Comparison of ENCODE assay signal across 20 mouse cellular contexts in genomic region chr9:41286145-41286468, GRCm38 (mm10).
DNase-seq lines count a peak whose midpoint lies in the region; ATAC-seq lines count a peak whose summit lies in the region.
"Had no signal": no experiment of that assay in that cellular context is flagged by ENCODE, and none has a peak within 500 bp of the region (broad histone marks: within the 10 kb centered on the region; RNA-seq: fewer than 3 reads in every experiment).

No protein-coding gene starts in this region.

- H3K4me1 ChIP-seq in forebrain, embryonic 12.5 days = peaks cover 30% of the 10 kb centered on the region
- H3K4me1 ChIP-seq in forebrain, embryonic 10.5 days = peaks cover 17% of the 10 kb centered on the region
- 0 out of 2 replicates have a peak, but pooled peaks cover 3% of the 10 kb centered on the region for H3K4me1 ChIP-seq in hindbrain, embryonic 11.5 days (replicated peaks; ENCODE audit: control insufficient read depth, insufficient read depth, low read length)
- peaks cover 26% of the 10 kb centered on the region for H3K4me1 ChIP-seq in midbrain, embryonic 11.5 days (ENCODE audit: control insufficient read depth, insufficient read depth, low read length)
- H3K4me1 ChIP-seq in neural tube, embryonic 14.5 days (ENCODE audit: control insufficient read depth, insufficient read depth, low read length) = peaks cover 10% of the 10 kb centered on the region; the same call in 1 of the 2 replicates
- H3K4me1 ChIP-seq in kidney, embryonic 16.5 days (ENCODE audit: insufficient read depth, low read length) = no peaks in the 10 kb centered on the region
- H3K4me1 ChIP-seq: kidney, embryonic 15.5 days; liver, embryonic 13.5 days; lung, embryonic 15.5 days had no signal

- no peak for ATAC-seq in forebrain, embryonic 12.5 days (ENCODE audit: low FRiP score)
- ATAC-seq in hindbrain, embryonic 11.5 days (ENCODE audit: low FRiP score) = no peak
- peak; percentile 70; the same call in 1 of the 2 replicates for ATAC-seq in midbrain, embryonic 11.5 days (ENCODE audit: low FRiP score)
- peak; percentile 65; the same call in 1 of the 2 replicates for ATAC-seq in neural tube, embryonic 14.5 days (ENCODE audit: low read depth)
- ATAC-seq in megakaryocyte, adult 5-6 weeks (ENCODE audit: poor library complexity, severe bottlenecking) = no peak
- no peak for ATAC-seq in kidney, embryonic 16.5 days (ENCODE audit: low FRiP score, low TSS enrichment)
- ATAC-seq: CD4-positive, CD25-positive, alpha-beta regulatory T cell, adult 4 months had no signal

- WGBS in forebrain, embryonic 12.5 days = 75% methylated on average over 4 of the region's 4 CpGs
- WGBS in forebrain, embryonic 10.5 days = 86% methylated on average over 4 of the region's 4 CpGs
- WGBS in hindbrain, embryonic 11.5 days = 83% methylated on average over 4 of the region's 4 CpGs
- WGBS in midbrain, embryonic 11.5 days = 43% methylated on average over 4 of the region's 4 CpGs
- WGBS in neural tube, embryonic 14.5 days = 44% methylated on average over 4 of the region's 4 CpGs
- WGBS in kidney, embryonic 16.5 days = 89% methylated on average over 4 of the region's 4 CpGs

- peak overlapping the region; percentile 63 for H3K27ac ChIP-seq in forebrain, embryonic 12.5 days
- H3K27ac ChIP-seq in forebrain, embryonic 10.5 days = no peak overlapping the region
- H3K27ac ChIP-seq in hindbrain, embryonic 11.5 days (ENCODE audit: low read depth, low read length) = peak overlapping the region; percentile 19; the same call in 1 of the 2 replicates
- no peak overlapping the region for H3K27ac ChIP-seq in midbrain, embryonic 11.5 days (ENCODE audit: low read depth, low read length)
- peak overlapping the region; percentile 62; the same call in 1 of the 2 replicates for H3K27ac ChIP-seq in neural tube, embryonic 14.5 days (ENCODE audit: low read depth, low read length)
- H3K27ac ChIP-seq in kidney, embryonic 16.5 days (ENCODE audit: low read length) = no peak overlapping the region
- H3K27ac ChIP-seq: kidney, embryonic 15.5 days; layer of hippocampus, adult 2 months; left cerebral cortex, adult 2 months; liver, embryonic 13.5 days; lung, embryonic 15.5 days; stomach, postnatal 0 days had no signal

- H3K27me3 ChIP-seq in forebrain, embryonic 12.5 days = no peaks in the 10 kb centered on the region
- H3K27me3 ChIP-seq in forebrain, embryonic 10.5 days (ENCODE audit: poor library complexity, severe bottlenecking) = no peaks in the 10 kb centered on the region
- H3K27me3 ChIP-seq in hindbrain, embryonic 11.5 days (ENCODE audit: control insufficient read depth, insufficient read depth, low read length) = no peaks in the 10 kb centered on the region
- H3K27me3 ChIP-seq in midbrain, embryonic 11.5 days (ENCODE audit: control insufficient read depth, insufficient read depth, low read length) = no peaks in the 10 kb centered on the region
- no peaks in the 10 kb centered on the region for H3K27me3 ChIP-seq in neural tube, embryonic 14.5 days (ENCODE audit: control insufficient read depth, insufficient read depth, low read length)
- no peaks in the 10 kb centered on the region for H3K27me3 ChIP-seq in kidney, embryonic 16.5 days (ENCODE audit: insufficient read depth, low read length)
- H3K27me3 ChIP-seq: kidney, embryonic 15.5 days; liver, embryonic 13.5 days; lung, embryonic 15.5 days had no signal

- no peaks in the 10 kb centered on the region for H3K9me3 ChIP-seq in forebrain, embryonic 12.5 days
- peaks cover 9% of the 10 kb centered on the region; the same call in 1 of the 2 replicates for H3K9me3 ChIP-seq in forebrain, embryonic 10.5 days
- H3K9me3 ChIP-seq in hindbrain, embryonic 11.5 days (ENCODE audit: control insufficient read depth, low read length) = no peaks in the 10 kb centered on the region
- H3K9me3 ChIP-seq in midbrain, embryonic 11.5 days (ENCODE audit: control insufficient read depth, low read length) = peaks cover 4% of the 10 kb centered on the region
- H3K9me3 ChIP-seq in neural tube, embryonic 14.5 days (ENCODE audit: control insufficient read depth, low read length) = no peaks in the 10 kb centered on the region; the same call in 1 of the 2 replicates
- H3K9me3 ChIP-seq in kidney, embryonic 16.5 days (ENCODE audit: low read length) = no peaks in the 10 kb centered on the region; the same call in 1 of the 2 replicates
- H3K9me3 ChIP-seq: G1E; kidney, embryonic 15.5 days; liver, embryonic 13.5 days; lung, embryonic 15.5 days had no signal

- H3K4me3 ChIP-seq in forebrain, embryonic 12.5 days (replicated peaks) = no peak overlapping the region
- H3K4me3 ChIP-seq in forebrain, embryonic 10.5 days = no peak overlapping the region
- H3K4me3 ChIP-seq in hindbrain, embryonic 11.5 days (ENCODE audit: low read depth, low read length) = no peak overlapping the region
- H3K4me3 ChIP-seq in midbrain, embryonic 11.5 days (ENCODE audit: low read depth, low read length) = no peak overlapping the region
- H3K4me3 ChIP-seq in neural tube, embryonic 14.5 days (ENCODE audit: low read depth, low read length) = no peak overlapping the region
- H3K4me3 ChIP-seq in kidney, embryonic 16.5 days (ENCODE audit: low read length) = no peak overlapping the region
- H3K4me3 ChIP-seq: kidney, embryonic 15.5 days; layer of hippocampus, adult 2 months; left cerebral cortex, adult 2 months; liver, embryonic 13.5 days; lung, embryonic 15.5 days had no signal

- DNase-seq in forebrain, embryonic 10.5 days (ENCODE audit: extremely low spot score, low spot score) = no peak
- no peak for DNase-seq in hindbrain, embryonic 11.5 days (ENCODE audit: low spot score)
- no peak for DNase-seq in midbrain, embryonic 11.5 days (ENCODE audit: low spot score, missing footprints)
- DNase-seq in adrenal gland, postnatal 4 days (ENCODE audit: low spot score in 2 of 2) = no peak
- DNase-seq: cerebellum, adult 11-12 months; gastrocnemius, postnatal 25 days; liver, embryonic 13.5 days; thymus, postnatal 14 days had no signal

- no peak overlapping the region for H3K9ac ChIP-seq in forebrain, embryonic 12.5 days
- no peak overlapping the region for H3K9ac ChIP-seq in hindbrain, embryonic 11.5 days (ENCODE audit: low read depth, low read length)
- H3K9ac ChIP-seq in midbrain, embryonic 11.5 days (ENCODE audit: low read length) = no peak overlapping the region
- no peak overlapping the region for H3K9ac ChIP-seq in neural tube, embryonic 14.5 days (replicated peaks; ENCODE audit: low read depth, low read length)
- no peak overlapping the region for H3K9ac ChIP-seq in kidney, embryonic 16.5 days (replicated peaks; ENCODE audit: low read length)
- H3K9ac ChIP-seq: kidney, embryonic 15.5 days; liver, embryonic 13.5 days; lung, embryonic 15.5 days had no signal

- no peaks in the 10 kb centered on the region; the same call in 1 of the 2 replicates for H3K36me3 ChIP-seq in forebrain, embryonic 12.5 days (replicated peaks)
- H3K36me3 ChIP-seq in forebrain, embryonic 10.5 days (replicated peaks) = no peaks in the 10 kb centered on the region
- no peaks in the 10 kb centered on the region for H3K36me3 ChIP-seq in hindbrain, embryonic 11.5 days (ENCODE audit: control insufficient read depth, insufficient read depth, low read length)
- H3K36me3 ChIP-seq in midbrain, embryonic 11.5 days (ENCODE audit: control insufficient read depth, insufficient read depth, low read length) = no peaks in the 10 kb centered on the region
- no peaks in the 10 kb centered on the region for H3K36me3 ChIP-seq in neural tube, embryonic 14.5 days (ENCODE audit: control insufficient read depth, insufficient read depth, low read length)
- H3K36me3 ChIP-seq in kidney, embryonic 16.5 days (ENCODE audit: insufficient read depth, low read length) = no peaks in the 10 kb centered on the region
- H3K36me3 ChIP-seq: G1E; kidney, embryonic 15.5 days; liver, embryonic 13.5 days; lung, embryonic 15.5 days had no signal

- H3K4me2 ChIP-seq in forebrain, embryonic 12.5 days = no peak overlapping the region
- H3K4me2 ChIP-seq in hindbrain, embryonic 11.5 days (replicated peaks; ENCODE audit: low read depth, low read length) = no peak overlapping the region
- H3K4me2 ChIP-seq in midbrain, embryonic 11.5 days = no peak overlapping the region; the same call in 1 of the 2 replicates
- no peak overlapping the region for H3K4me2 ChIP-seq in neural tube, embryonic 14.5 days (ENCODE audit: low read depth, low read length)
- no peak overlapping the region for H3K4me2 ChIP-seq in kidney, embryonic 16.5 days (replicated peaks; ENCODE audit: low read depth, low read length)
- H3K4me2 ChIP-seq: heart, embryonic 11.5 days; kidney, embryonic 15.5 days; liver, embryonic 13.5 days; lung, embryonic 15.5 days had no signal

Comparison
In these comparisons a context has a peak if more than half of its experiments do, and no peak if none do; other contexts are left out.
1. H3K27ac ChIP-seq: peak in forebrain, embryonic 12.5 days (single experiment), hindbrain, embryonic 11.5 days (single experiment) and neural tube, embryonic 14.5 days (single experiment); none in forebrain, embryonic 10.5 days (single experiment), midbrain, embryonic 11.5 days (single experiment) and kidney, embryonic 16.5 days (single experiment).
2. ATAC-seq: peak in midbrain, embryonic 11.5 days (single experiment) and neural tube, embryonic 14.5 days (single experiment); none in forebrain, embryonic 12.5 days (single experiment), hindbrain, embryonic 11.5 days (single experiment), megakaryocyte, adult 5-6 weeks (single experiment) and kidney, embryonic 16.5 days (single experiment).